Mouse (Mus musculus) heart, adult 18-20 months (tissue): Measurements from ENCODE around the gene Dennd1a. TPM values are rescaled to one million over a fixed set of nuclear protein-coding genes. Genes with fewer than 3 reads are reported as not detected.

ENCODE experiments used
- DNase-seq, 2 experiments: peaks; one replicate each; pipeline ENCODE4 v3.0.0; 2021 to 2022; ENCODE audit warnings: mixed read lengths in 1 of 2
- total RNA-seq, 2 experiments: library from RNA; stranded (reverse); gene quantifications; 2 replicates each; pipeline ENCODE4 v1.2.3; 2021

Gene Dennd1a
- total RNA-seq, 2 experiments from 2014 or later = 22.9 to 27.2 TPM

DNA sequence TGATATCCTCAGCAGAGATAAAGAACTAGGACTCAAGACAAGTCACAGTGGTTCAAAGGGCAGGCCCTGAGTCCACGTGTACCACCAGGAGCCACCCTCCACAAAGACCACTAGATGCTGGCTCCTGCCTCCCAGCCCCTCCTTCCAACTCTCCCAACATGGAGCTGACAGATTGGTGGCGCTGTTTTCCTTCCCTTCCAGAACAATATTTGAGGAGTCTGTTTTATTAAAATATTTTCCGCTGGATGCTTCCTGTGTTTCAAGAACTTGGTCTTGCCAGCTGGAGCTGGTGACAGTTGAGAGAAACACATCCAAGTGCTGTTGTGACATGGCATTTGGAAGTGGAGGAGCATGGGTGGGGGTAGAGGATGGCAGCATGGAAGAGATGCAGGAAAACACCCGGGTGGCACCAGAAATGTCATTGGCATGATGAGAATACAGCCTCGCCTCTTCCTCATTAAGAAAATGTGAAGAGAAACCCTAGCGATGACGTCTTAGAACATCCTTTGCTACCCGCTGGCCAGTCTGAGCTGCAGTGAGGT is 472.3 kb downstream of the Dennd1a start:
- no peak for DNase-seq

- no peak for DNase-seq
Observed at GRCm38 (mm10) chr2:37812401-37812800, 474.8 kb downstream of the Dennd1a start.

- DNase-seq = peak in 1 of 2 experiments; percentile 21
Observed at GRCm38 (mm10) chr2:37811682-37812081, 475.5 kb downstream of the Dennd1a start.

DNA sequence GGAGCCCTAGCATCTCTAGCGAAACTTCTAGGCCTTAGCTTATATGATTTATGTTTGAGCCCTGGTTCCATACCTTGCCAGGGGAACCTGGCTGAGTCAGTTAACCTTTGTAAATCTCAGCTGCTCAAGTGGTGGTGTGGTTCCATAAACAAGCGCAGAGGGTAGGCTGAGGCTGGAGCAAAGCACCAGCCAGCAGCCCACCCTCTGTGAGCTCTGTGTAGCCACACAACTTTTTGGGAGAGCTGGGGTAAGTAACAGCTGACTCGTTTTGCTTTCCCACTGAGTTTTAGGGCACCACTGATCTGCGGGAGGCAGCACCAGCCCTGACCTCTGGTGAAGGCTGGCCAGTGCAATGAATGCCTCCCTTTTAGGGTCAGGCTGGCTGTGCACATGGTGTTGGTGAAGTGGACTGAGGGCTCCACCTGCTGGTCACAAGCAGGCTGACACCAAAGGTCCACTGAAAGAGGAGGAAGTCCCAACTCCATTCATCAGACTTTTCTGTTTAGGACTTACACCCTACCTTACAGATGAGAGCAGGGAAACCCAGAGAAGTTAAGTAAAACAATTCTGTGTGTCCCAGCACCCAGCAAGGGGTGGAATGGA is 484.5 kb downstream of the Dennd1a start:
- DNase-seq = peak; percentile 59 to 76

- no peak for DNase-seq
Observed at GRCm38 (mm10) chr2:37801687-37802086, 485.5 kb downstream of the Dennd1a start.

GRCm38 (mm10) chr2:37799137-37799536 is 488.1 kb downstream of the Dennd1a start:
- peak; percentile 29 to 37 for DNase-seq

DNA sequence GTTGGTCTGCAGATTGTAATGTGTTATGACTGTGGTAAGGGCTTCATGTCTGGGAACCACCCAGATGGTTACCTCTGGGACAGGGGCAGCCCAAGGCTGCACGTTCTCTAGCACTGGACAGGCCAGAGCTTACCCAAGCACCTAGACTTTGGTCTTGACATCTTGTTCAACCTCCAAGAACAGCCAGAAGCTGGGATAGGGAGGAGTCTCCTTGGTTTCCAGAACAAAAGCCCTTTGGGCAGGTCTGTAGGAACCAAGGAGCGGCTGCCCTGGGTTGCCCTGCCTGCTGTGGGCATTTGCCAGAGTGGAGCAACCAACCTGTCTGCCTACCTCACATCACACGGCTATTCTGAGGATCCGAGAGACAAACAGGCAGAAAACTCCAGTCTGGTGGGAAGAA is 490.1 kb downstream of the Dennd1a start:
- DNase-seq = no peak

- no peak for DNase-seq
Observed at GRCm38 (mm10) chr2:37796021-37796420, 491.2 kb downstream of the Dennd1a start.

GRCm38 (mm10) chr2:37791340-37791739 is 495.9 kb downstream of the Dennd1a start:
- no peak for DNase-seq

DNA sequence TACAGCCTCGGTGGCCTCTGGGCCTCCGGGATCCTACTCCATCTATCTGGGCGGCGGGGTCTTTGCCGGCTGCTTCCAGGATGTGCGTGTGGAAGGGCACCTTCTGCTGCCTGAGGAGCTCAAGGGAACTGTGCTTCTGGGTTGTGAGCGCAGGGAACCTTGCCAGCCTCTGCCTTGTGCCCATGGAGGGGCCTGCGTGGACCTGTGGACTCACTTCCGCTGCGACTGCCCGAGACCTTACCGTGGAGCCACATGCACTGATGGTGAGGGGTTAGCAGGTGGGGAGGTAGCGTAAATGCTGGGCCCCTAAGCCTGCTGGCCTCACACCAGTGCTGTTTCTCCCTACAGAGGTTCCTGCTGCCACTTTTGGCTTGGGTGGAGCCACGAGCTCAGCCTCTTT is 496.5 kb downstream of the Dennd1a start:
- no peak for DNase-seq

DNA sequence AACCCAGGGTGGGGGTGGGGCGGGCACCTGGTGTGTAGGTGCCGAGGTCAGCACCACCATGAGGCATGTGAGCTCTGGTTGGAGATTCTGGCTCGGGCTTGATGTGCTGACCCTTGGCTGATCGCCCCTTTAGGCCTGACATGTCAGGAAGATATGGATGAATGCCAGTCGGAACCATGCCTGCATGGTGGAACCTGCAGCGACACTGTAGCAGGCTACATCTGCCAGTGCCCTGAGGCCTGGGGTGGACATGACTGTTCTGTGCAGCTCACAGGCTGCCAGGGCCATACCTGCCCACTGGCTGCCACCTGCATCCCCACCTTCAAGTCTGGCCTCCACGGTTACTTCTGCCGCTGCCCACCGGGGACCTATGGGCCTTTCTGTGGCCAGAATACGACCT is 497.2 kb downstream of the Dennd1a start:
- DNase-seq = no peak

DNA sequence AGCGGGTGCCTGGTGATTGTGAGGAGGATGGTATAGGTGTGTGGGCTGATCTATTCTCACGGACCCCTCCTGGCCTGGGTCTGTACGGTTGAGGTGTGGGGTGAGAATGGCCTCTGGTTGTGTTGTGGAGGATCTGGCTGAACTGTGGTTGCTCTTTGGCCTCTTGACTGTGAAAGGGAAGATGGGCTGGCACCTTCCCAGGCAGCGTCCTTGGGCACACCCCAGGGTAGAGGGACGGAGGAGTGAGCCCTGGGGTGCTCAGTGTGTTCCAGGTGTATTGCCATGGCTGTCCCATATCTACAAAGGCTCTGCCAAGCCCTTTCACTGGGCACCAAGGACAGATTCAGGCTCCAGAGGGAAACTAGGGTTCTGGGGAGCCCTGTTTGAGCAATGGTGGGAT is 498.2 kb downstream of the Dennd1a start:
- DNase-seq = no peak

DNA sequence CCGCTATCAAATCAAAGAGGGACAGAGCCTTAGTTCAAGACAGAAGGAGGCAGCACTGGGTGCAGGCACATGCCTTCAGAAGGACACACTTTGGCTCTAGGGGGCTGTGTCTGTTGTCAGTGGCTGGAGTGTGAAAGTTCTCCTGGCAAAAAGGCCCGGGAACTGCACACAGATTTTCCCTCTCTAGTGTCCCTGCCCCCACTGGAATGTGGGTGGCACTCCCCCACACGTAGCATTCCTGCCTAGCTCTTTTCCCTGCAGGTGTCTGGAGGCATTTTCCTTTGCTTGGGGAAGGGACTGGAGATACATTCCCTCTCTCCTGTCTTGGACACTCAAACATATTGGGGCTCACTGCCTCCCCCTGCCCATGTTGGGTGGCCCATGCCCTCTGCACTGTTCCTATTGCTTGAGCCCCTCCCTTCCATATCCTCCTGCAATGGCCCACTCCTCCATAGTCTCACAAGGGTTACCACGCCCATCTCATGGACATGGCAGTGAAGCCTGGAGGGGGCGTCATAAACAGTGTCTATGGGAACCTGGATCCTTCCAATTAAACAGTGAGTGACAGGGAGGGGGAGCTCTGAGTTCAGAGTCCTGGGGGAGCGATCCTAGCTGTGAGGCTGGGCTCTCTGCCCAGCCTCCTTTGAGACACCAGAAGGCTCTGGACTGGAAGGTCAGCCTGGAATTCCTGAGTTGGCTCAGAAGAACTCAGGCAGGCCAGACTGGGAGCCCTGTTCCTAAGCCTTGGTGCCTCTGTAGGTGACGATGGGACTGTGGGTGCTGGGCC is 498.8 kb downstream of the Dennd1a start:
- peak in 1 of 2 experiments; percentile 24 for DNase-seq

GRCm38 (mm10) chr2:37786461-37786860 is 500.7 kb downstream of the Dennd1a start:
- DNase-seq = no peak

- peak in 1 of 2 experiments; percentile 24 for DNase-seq
Observed at GRCm38 (mm10) chr2:37784473-37784872, 502.7 kb downstream of the Dennd1a start.

- DNase-seq = no peak
Observed at GRCm38 (mm10) chr2:37782002-37782401, 505.2 kb downstream of the Dennd1a start.

- DNase-seq = no peak
Observed at GRCm38 (mm10) chr2:37781421-37781820, 505.8 kb downstream of the Dennd1a start.

- peak; percentile 63 to 69 for DNase-seq
Observed at GRCm38 (mm10) chr2:37780270-37780929, 506.8 kb downstream of the Dennd1a start.

DNA sequence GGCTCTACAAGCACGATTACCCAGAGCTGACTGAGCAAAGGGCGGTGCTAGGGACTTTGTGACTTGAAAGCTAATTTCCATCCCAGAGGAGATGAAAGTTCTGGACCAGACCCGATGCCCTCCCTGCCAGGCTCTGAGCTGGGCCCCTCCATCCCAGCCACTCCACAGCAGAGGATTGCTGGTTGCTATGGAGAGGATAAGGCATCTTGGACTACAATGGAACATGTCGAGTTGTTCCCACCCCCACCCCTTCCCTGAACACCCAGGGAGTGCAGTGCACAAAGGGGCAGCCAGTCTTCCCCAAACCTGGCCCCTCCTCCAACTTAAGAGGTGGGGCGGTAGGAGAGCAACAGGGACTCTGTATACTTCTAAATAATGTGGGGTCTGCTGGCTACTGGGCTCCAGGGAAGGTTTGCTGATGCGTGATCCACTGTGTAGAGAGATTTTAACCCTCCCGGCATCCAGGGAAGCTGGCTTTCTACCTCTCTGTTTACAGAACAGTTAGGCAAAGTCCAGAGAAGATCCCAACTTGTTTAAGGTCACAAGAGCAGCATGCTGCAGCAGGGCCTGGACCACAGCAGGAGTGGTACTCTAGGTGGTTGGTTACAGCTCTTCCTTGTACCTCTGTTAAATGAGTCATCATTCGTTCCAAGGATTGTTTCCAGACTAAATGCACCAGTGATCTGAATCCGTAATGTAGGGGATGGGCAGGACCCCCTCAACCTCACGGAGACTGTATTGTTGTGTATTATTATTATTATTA is 509.1 kb downstream of the Dennd1a start:
- DNase-seq = no peak

GRCm38 (mm10) chr2:37776611-37777411 is 510.4 kb downstream of the Dennd1a start:
- no peak for DNase-seq

- no peak for DNase-seq
Observed at GRCm38 (mm10) chr2:37776016-37776415, 511.2 kb downstream of the Dennd1a start, which contains the start of gene Crb2. Crb2 (plus strand) TSS chr2:37776249.
